Mouse (Mus musculus) midbrain, embryonic 16.5 days (tissue): ENCODE results near the gene Rtn1. TPM values are rescaled to one million over a fixed set of nuclear protein-coding genes. Genes with fewer than 3 reads are reported as not detected.

Source experiments
- polyA plus RNA-seq: library from polyadenylated mRNA; unstranded; fragments of >200 nt; fragmentation: Nextera tagmentation; extraction: Ambion mirVana; gene quantifications from 2 replicates; pipeline ENCODE4 v1.2.1, GENCODE M21; 2015

The Rtn1 gene
- polyA plus RNA-seq, 1 experiment from 2014 or later: 3,475 TPM

Other genes starting within 250 kb of the Rtn1 start
- gene Ccdc175, start 224.0 kb downstream of the Rtn1 start, polyA plus RNA-seq: not detected in 2 replicates
- gene Lrrc9, start 32.8 kb upstream of the Rtn1 start, polyA plus RNA-seq: 4.0 and 4.8 TPM in 2 replicates
- gene Pcnx4, start 127.3 kb upstream of the Rtn1 start, polyA plus RNA-seq: 27.4 and 28.6 TPM in 2 replicates
- not detected in 2 replicates for gene Gm4756, start 240.6 kb upstream of the Rtn1 start, polyA plus RNA-seq